25 mouse cellular contexts compared by ENCODE assay signal in genomic region chr1:53123066-53123465, GRCm38 (mm10).
DNase-seq lines count a peak whose midpoint lies in the region; ATAC-seq and TF ChIP-seq lines count a peak whose summit lies in the region.
"Had no signal": no experiment of that assay in that cellular context is flagged by ENCODE, and none has a peak within 500 bp of the region (broad histone marks: within the 10 kb centered on the region; RNA-seq: fewer than 3 reads in every experiment).

No protein-coding gene starts in this region.

- TF ChIP-seq POLR2A in limb, embryonic 14.5 days (IDR thresholded peaks at IDR 0.05; ENCODE audit: borderline replicate concordance, extremely low read depth, insufficient read depth, insufficient read length) = no peak

- H3K36me3 ChIP-seq in limb, embryonic 14.5 days (ENCODE audit: control insufficient read depth, insufficient read depth, low read length) = no peaks in the 10 kb centered on the region
- H3K36me3 ChIP-seq: embryonic facial prominence, embryonic 15.5 days; forebrain, embryonic 12.5 days; hindbrain, embryonic 12.5 days had no signal

- no peaks in the 10 kb centered on the region for H3K4me1 ChIP-seq in limb, embryonic 14.5 days (ENCODE audit: control insufficient read depth, insufficient read depth, low read length)
- H3K4me1 ChIP-seq: embryonic facial prominence, embryonic 15.5 days; forebrain, embryonic 12.5 days; hindbrain, embryonic 12.5 days had no signal

- H3K4me2 ChIP-seq in limb, embryonic 14.5 days (replicated peaks; ENCODE audit: low read depth, low read length, severe bottlenecking) = no peak overlapping the region
- H3K4me2 ChIP-seq: embryonic facial prominence, embryonic 15.5 days; forebrain, embryonic 12.5 days; heart, embryonic 11.5 days; hindbrain, embryonic 12.5 days had no signal

- DNase-seq in embryo, embryonic 10 days (ENCODE audit: low spot score) = peak; percentile 29
- DNase-seq in embryo, embryonic 9.5 days (ENCODE audit: extremely low spot score) = no peak
- DNase-seq in embryo, embryonic 10.5 days (ENCODE audit: low spot score) = peak; percentile 29
- DNase-seq in forelimb bud, embryonic 11.5 days (ENCODE audit: low read depth, low spot score) = peak; percentile 60
- DNase-seq in limb, embryonic 14.5 days (ENCODE audit: low spot score) = peak; percentile 55
- no peak for DNase-seq in thymus, postnatal 10 days (ENCODE audit: low spot score in 2 of 2)
- no peak for DNase-seq in kidney, adult 8-10 months
- DNase-seq in liver = no peak
- DNase-seq: adrenal gland, postnatal 10 days; adrenal gland, postnatal 36 days; cerebellum, adult 18-20 months; cerebellum, adult 9-10 months; cerebellum, postnatal 14 days; gastrocnemius, adult 2 months; gastrocnemius, postnatal 14 days; heart, adult 11 months had no signal

- no peaks in the 10 kb centered on the region for H3K27me3 ChIP-seq in limb, embryonic 14.5 days (ENCODE audit: control insufficient read depth, insufficient read depth, low read length)
- H3K27me3 ChIP-seq: embryonic facial prominence, embryonic 15.5 days; forebrain, embryonic 12.5 days; hindbrain, embryonic 12.5 days had no signal

- 12% methylated on average over 2 of the region's 2 CpGs for WGBS in limb, embryonic 14.5 days

- H3K27ac ChIP-seq in limb, embryonic 14.5 days (replicated peaks; ENCODE audit: low read depth, low read length) = no peak overlapping the region
- H3K27ac ChIP-seq: embryonic facial prominence, embryonic 15.5 days; forebrain, embryonic 12.5 days; gastrocnemius, adult 2 months; hindbrain, embryonic 12.5 days had no signal

- no peak overlapping the region for H3K9ac ChIP-seq in limb, embryonic 14.5 days (ENCODE audit: low read depth, low read length, severe bottlenecking)
- H3K9ac ChIP-seq: embryonic facial prominence, embryonic 15.5 days; forebrain, embryonic 12.5 days; hindbrain, embryonic 12.5 days had no signal

- ATAC-seq in limb, embryonic 14.5 days (ENCODE audit: low FRiP score, low read depth) = peak; percentile 81; the same call in 1 of the 2 replicates
- ATAC-seq: activated CD4-positive, CD25-positive, alpha-beta regulatory T cell, adult 4 months; forebrain, embryonic 16.5 days; hindbrain, embryonic 16.5 days; inflammation-experienced regulatory T-cells, adult 6 months; intestine, embryonic 16.5 days had no signal

- H3K4me3 ChIP-seq in limb, embryonic 14.5 days (replicated peaks; ENCODE audit: low read length) = no peak overlapping the region
- H3K4me3 ChIP-seq: embryonic facial prominence, embryonic 15.5 days; forebrain, embryonic 12.5 days; gastrocnemius, adult 2 months; hindbrain, embryonic 12.5 days had no signal

- H3K9me3 ChIP-seq in limb, embryonic 14.5 days (ENCODE audit: control insufficient read depth, low read length) = no peaks in the 10 kb centered on the region
- H3K9me3 ChIP-seq: embryonic facial prominence, embryonic 15.5 days; forebrain, embryonic 12.5 days; hindbrain, embryonic 12.5 days had no signal

Comparison
In these comparisons a context has a peak if more than half of its experiments do, and no peak if none do; other contexts are left out.
1. DNase-seq: peak in embryo, embryonic 10 days (single experiment), embryo, embryonic 10.5 days (single experiment), forelimb bud, embryonic 11.5 days (single experiment) and limb, embryonic 14.5 days (single experiment); none in embryo, embryonic 9.5 days (single experiment), thymus, postnatal 10 days (0 of 2), kidney, adult 8-10 months (0 of 2) and liver (single experiment).